Mouse (Mus musculus): ENCODE data around the gene Hist4h4. TPM values are rescaled to one million over a fixed set of nuclear protein-coding genes. Genes with fewer than 3 reads are reported as not detected.
A peak's percentile ranks its signal among the peaks of the same experiment; 100 is the strongest.

Hist4h4 gene
- polyA plus RNA-seq, 1 experiment = 17.8 TPM

DNA sequence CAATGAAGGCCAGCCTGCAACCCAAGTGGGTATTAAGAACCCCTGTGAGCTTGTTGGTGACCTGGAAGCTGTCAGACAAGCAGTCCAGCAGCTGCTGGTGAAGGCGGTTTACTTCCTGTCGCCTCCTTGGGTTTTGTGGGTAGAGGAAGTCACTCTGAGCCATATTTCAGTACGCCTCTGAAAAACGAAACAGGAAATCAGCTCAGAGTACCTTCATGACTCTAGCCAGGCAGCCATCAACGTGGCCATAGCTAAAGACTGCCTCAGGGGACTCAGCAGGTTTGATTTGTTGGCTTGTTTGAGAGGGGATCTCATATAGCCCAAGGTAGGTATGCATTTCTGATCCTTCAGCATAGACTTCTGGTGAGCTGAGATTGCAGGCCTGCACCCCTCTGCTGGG is 27.5 kb upstream of the Hist4h4 start:
- TF ChIP-seq POLR2A (IDR thresholded peaks at IDR 0.05; ENCODE audit: control insufficient read depth, extremely low read depth, insufficient read depth, low read length, poor library complexity) (no peak), CTCF (IDR thresholded peaks at IDR 0.05; ENCODE audit: borderline replicate concordance, control insufficient read depth, extremely low read depth, insufficient read depth, low read length, poor library complexity) (no peak)
- Histone ChIP-seq H3K27ac (ENCODE audit: control insufficient read depth, insufficient read depth, low read length) (peak overlapping the region; percentile 60), H3K4me1 (replicated peaks; ENCODE audit: control insufficient read depth, insufficient read depth, low read length) (peaks cover 15% of the 10 kb centered on the region), H3K36me3 (ENCODE audit: control insufficient read depth, insufficient read depth, low read length) (no peaks in the 10 kb centered on the region), H3K4me3 (ENCODE audit: control insufficient read depth, insufficient read depth, low read length) (no peak overlapping the region), H3K27me3 (ENCODE audit: control insufficient read depth, insufficient read depth, low read length) (no peaks in the 10 kb centered on the region)
- peak; percentile 43 for DNase-seq
- WGBS = 8% methylated on average over 5 of the region's 5 CpGs

DNA sequence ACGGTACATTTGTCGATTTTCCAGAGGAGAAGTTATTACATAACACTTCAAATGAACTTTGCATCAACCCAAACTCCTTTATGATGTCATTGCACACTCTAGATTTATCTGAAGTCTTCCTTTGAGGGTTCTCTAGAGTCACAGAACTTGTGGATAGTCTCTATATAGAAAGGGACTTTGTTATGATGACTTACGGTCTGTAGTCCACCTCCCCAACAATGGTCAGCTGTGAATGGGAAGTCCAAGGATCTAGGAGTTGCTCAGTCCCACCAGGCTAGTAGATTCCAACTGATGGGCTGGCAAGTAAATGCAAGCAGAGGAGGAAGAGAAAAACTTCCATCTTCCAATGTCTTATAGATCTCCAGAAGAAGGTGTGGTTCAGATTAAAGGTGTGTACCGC is 24.5 kb upstream of the Hist4h4 start:
- peaks cover 16% of the 10 kb centered on the region for H3K36me3 ChIP-seq (ENCODE audit: control insufficient read depth, insufficient read depth, low read length)
- 39% methylated on average over 4 of the region's 4 CpGs for WGBS
- TF ChIP-seq POLR2A (IDR thresholded peaks at IDR 0.05; ENCODE audit: control insufficient read depth, extremely low read depth, insufficient read depth, low read length, poor library complexity) = no peak
- no peak for TF ChIP-seq CTCF (IDR thresholded peaks at IDR 0.05; ENCODE audit: borderline replicate concordance, control insufficient read depth, extremely low read depth, insufficient read depth, low read length, poor library complexity)
- no peak overlapping the region for H3K27ac ChIP-seq (ENCODE audit: control insufficient read depth, insufficient read depth, low read length)
- H3K4me1 ChIP-seq (replicated peaks; ENCODE audit: control insufficient read depth, insufficient read depth, low read length) = peaks cover 15% of the 10 kb centered on the region
- DNase-seq = no peak
- no peaks in the 10 kb centered on the region for H3K27me3 ChIP-seq (ENCODE audit: control insufficient read depth, insufficient read depth, low read length)
- no peak overlapping the region for H3K4me3 ChIP-seq (ENCODE audit: control insufficient read depth, insufficient read depth, low read length)

DNA sequence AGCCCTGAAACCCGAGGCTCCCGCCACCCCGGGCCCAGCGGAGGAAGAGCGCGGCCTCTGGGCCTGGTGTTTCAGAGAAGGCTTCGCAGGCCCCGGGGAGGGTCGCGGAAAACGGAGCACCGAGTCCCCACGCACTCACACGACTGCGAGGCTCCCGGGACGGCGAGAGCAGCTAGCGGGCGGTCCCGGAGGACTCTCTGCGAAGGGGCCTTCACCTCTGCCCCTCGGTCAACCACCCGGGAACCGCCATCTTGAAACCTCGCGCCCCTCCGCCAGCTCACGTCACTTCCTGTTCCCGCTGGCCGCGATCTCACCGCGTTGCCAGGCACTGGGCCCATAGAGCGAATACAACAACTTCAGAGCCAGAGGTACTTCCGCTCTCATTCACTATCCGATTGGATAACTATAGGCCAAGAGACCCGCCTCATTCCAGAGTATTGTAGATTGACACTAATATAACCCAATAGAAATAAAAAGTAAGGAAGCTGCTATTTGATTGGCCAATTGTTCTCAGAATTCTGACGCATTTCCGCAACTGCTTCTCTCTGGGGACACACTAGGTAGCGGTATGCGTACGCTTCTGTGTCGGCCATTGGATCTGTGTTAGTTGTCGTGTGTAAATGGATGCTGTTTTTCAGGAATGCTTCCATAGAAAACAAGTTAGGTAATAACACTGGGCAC is 23.8 kb upstream of the Hist4h4 start, which contains the start of gene Wbp11:
Gene Wbp11, minus strand, starts transcription at position 353 of the 681 bp plus-strand sequence.
- DNase-seq = peak; percentile 92
- no peak within 1 kb of the TSS for H3K27ac ChIP-seq (ENCODE audit: control insufficient read depth, insufficient read depth, low read length)
- H3K27me3 ChIP-seq (ENCODE audit: control insufficient read depth, insufficient read depth, low read length) = no peaks in the 10 kb centered on the region
- TF ChIP-seq CTCF (IDR thresholded peaks at IDR 0.05; ENCODE audit: borderline replicate concordance, control insufficient read depth, extremely low read depth, insufficient read depth, low read length, poor library complexity) = no peak
- TF ChIP-seq POLR2A (IDR thresholded peaks at IDR 0.05; ENCODE audit: control insufficient read depth, extremely low read depth, insufficient read depth, low read length, poor library complexity) = peak; percentile 66; the same call in 1 of the 2 replicates
- H3K4me3 ChIP-seq (ENCODE audit: control insufficient read depth, insufficient read depth, low read length) = peak within 1 kb of the TSS; percentile 80
- peaks cover 15% of the 10 kb centered on the region for H3K4me1 ChIP-seq (replicated peaks; ENCODE audit: control insufficient read depth, insufficient read depth, low read length)
- H3K36me3 ChIP-seq (ENCODE audit: control insufficient read depth, insufficient read depth, low read length) = peaks cover 17% of the 10 kb centered on the region
- under 1% methylated on average over 45 of the region's 45 CpGs for WGBS

DNA sequence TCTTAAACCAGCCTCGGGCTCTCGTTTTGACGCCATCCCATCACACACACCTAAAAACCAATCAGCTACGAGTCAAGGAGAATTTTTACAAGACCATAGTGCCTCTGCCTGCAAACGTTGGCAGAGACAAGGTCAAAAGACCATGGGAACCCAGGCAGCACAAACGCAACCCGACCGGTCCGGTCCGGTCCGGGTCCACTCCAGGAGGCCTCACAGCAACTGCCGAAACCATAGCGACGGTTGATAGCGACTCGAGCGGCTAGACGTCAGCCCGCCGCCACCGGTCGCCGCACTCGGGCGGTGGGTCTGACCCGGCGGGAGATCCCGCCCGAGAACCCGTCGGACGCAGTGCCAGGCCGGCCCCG is 23.3 kb upstream of the Hist4h4 start, which contains the start of gene BC049715:
Gene BC049715, plus strand, starts transcription at position 111 of the 365 bp plus-strand sequence.
- no peak for TF ChIP-seq CTCF (IDR thresholded peaks at IDR 0.05; ENCODE audit: borderline replicate concordance, control insufficient read depth, extremely low read depth, insufficient read depth, low read length, poor library complexity)
- Histone ChIP-seq H3K4me3 (ENCODE audit: control insufficient read depth, insufficient read depth, low read length) (peak within 1 kb of the TSS; percentile 80), H3K27ac (ENCODE audit: control insufficient read depth, insufficient read depth, low read length) (no peak within 1 kb of the TSS), H3K4me1 (replicated peaks; ENCODE audit: control insufficient read depth, insufficient read depth, low read length) (peaks cover 14% of the 10 kb centered on the region), H3K36me3 (ENCODE audit: control insufficient read depth, insufficient read depth, low read length) (peaks cover 22% of the 10 kb centered on the region), H3K27me3 (ENCODE audit: control insufficient read depth, insufficient read depth, low read length) (no peaks in the 10 kb centered on the region)
- WGBS = under 1% methylated on average over 34 of the region's 34 CpGs
- DNase-seq = no peak

DNA sequence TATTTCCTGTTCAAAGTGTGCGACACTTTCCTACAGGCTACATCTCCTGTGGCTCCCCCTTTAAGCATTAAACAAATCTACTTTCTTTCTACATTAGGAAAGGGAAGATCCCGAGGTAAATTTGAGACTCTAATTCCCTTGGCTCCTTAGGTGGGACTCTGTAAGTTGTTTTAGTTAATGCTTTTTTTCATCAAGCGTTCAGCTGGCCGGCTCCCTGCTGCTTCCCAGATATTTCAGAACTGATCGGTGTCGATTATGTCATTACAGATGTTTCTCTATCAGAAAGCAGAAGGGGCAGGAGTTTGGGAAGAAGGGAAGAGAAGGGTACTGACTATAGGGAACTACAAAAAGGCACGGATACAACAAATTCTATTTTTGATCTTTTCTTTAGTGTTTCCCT is 22.9 kb upstream of the Hist4h4 start:
- Histone ChIP-seq H3K36me3 (ENCODE audit: control insufficient read depth, insufficient read depth, low read length) (peaks cover 26% of the 10 kb centered on the region), H3K27me3 (ENCODE audit: control insufficient read depth, insufficient read depth, low read length) (no peaks in the 10 kb centered on the region), H3K27ac (ENCODE audit: control insufficient read depth, insufficient read depth, low read length) (no peak overlapping the region), H3K4me3 (ENCODE audit: control insufficient read depth, insufficient read depth, low read length) (peak overlapping the region; percentile 80), H3K4me1 (replicated peaks; ENCODE audit: control insufficient read depth, insufficient read depth, low read length) (peaks cover 11% of the 10 kb centered on the region)
- no peak for DNase-seq
- 6% methylated on average over 7 of the region's 7 CpGs for WGBS
- TF ChIP-seq CTCF (IDR thresholded peaks at IDR 0.05; ENCODE audit: borderline replicate concordance, control insufficient read depth, extremely low read depth, insufficient read depth, low read length, poor library complexity) (no peak), POLR2A (IDR thresholded peaks at IDR 0.05; ENCODE audit: control insufficient read depth, extremely low read depth, insufficient read depth, low read length, poor library complexity) (no peak)

DNA sequence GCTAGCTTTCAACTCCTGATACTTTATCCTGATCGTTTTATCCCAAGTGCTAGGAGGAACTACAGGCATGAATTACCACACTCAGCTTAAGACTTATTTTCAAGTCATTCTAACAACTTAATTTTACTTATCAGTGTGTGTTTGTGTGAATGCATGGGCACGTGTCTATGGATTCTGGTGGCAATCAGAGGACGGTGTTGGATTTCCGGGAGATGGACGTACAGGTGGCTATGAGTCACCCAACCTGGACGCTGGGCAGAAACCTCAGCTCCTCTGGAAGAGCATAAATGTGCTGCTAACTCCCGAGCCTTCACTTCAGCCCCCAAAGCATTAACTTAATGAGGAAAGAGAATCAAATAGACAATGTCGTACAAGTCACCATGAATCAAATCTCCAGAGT is 20.8 kb upstream of the Hist4h4 start:
- no peak overlapping the region for H3K4me3 ChIP-seq (ENCODE audit: control insufficient read depth, insufficient read depth, low read length)
- H3K4me1 ChIP-seq (replicated peaks; ENCODE audit: control insufficient read depth, insufficient read depth, low read length) = no peaks in the 10 kb centered on the region
- 97% methylated on average over 8 of the region's 8 CpGs for WGBS
- no peaks in the 10 kb centered on the region for H3K27me3 ChIP-seq (ENCODE audit: control insufficient read depth, insufficient read depth, low read length)
- no peak overlapping the region for H3K27ac ChIP-seq (ENCODE audit: control insufficient read depth, insufficient read depth, low read length)
- DNase-seq = no peak
- no peak for TF ChIP-seq CTCF (IDR thresholded peaks at IDR 0.05; ENCODE audit: borderline replicate concordance, control insufficient read depth, extremely low read depth, insufficient read depth, low read length, poor library complexity)
- no peak for TF ChIP-seq POLR2A (IDR thresholded peaks at IDR 0.05; ENCODE audit: control insufficient read depth, extremely low read depth, insufficient read depth, low read length, poor library complexity)
- peaks cover 48% of the 10 kb centered on the region for H3K36me3 ChIP-seq (ENCODE audit: control insufficient read depth, insufficient read depth, low read length)

Data from thymus, adult 2 months (tissue).